Mouse (Mus musculus) ES-E14 (cell line): Measurements from ENCODE around the gene Atp5mpl. TPM values are rescaled to one million over a fixed set of nuclear protein-coding genes. Genes with fewer than 3 reads are reported as not detected.

ENCODE experiments used
- DNase-seq: peaks from one replicate; pipeline ENCODE4 v3.0.0-alpha.2; 2013; ENCODE audit warnings: low read depth, low spot score
- H3K27ac ChIP-seq: 2 replicates; pipeline ENCODE4 v1.5.1; 2012; ENCODE audit warnings: low read depth, mild to moderate bottlenecking, low read length, moderate library complexity, mixed read lengths; ENCODE audit not compliant: poor library complexity, insufficient read depth, severe bottlenecking
- H3K36me3 ChIP-seq: 2 replicates; pipeline ENCODE4 v1.6.1; 2012; ENCODE audit warnings: mild to moderate bottlenecking, low read length, moderate library complexity, mixed read lengths; ENCODE audit not compliant: control insufficient read depth, poor library complexity, insufficient read depth, severe bottlenecking
- H3K4me1 ChIP-seq, 2 experiments: fragments of 150-350 bp in 1 of 2; sonication (generic) in 1 of 2; 2 replicates each; pipeline ENCODE4 v1.6.1; 2012; ENCODE audit warnings: low read length in 2 of 2, mild to moderate bottlenecking in 1 of 2, mixed read lengths in 1 of 2; ENCODE audit not compliant: control insufficient read depth in 2 of 2, insufficient read depth in 2 of 2, poor library complexity in 1 of 2
- H3K4me3 ChIP-seq, 2 experiments: fragments of 150-350 bp in 1 of 2; sonication (generic) in 1 of 2; 2 replicates each; pipeline ENCODE4 v1.5.1; 2012; ENCODE audit warnings: low read length in 2 of 2, low read depth in 1 of 2, mild to moderate bottlenecking in 1 of 2, mixed read lengths in 1 of 2; ENCODE audit not compliant: insufficient read depth in 1 of 2, poor library complexity in 1 of 2, severe bottlenecking in 1 of 2
- H3K9ac ChIP-seq: 2 replicates; pipeline ENCODE4 v1.6.1; 2012; ENCODE audit warnings: low read depth, mild to moderate bottlenecking, low read length, mixed read lengths; ENCODE audit not compliant: poor library complexity, insufficient read depth, severe bottlenecking
- H3K9me3 ChIP-seq: fragments of 150-350 bp; sonication (generic); 2 replicates; pipeline ENCODE4 v1.6.1; 2012; ENCODE audit warnings: low read depth, mild to moderate bottlenecking, low read length; ENCODE audit not compliant: control insufficient read depth, insufficient read depth
- CHD2 ChIP-seq: IDR thresholded peaks from 2 replicates; pipeline ENCODE4 v1.6.1; 2014; ENCODE audit warnings: mild to moderate bottlenecking, low read depth, low read length, inconsistent platforms
- HCFC1 ChIP-seq: IDR thresholded peaks from 2 replicates; pipeline ENCODE4 v1.6.1; 2012; ENCODE audit warnings: low read length, inconsistent platforms, borderline replicate concordance; ENCODE audit not compliant: insufficient read depth
- MAFK ChIP-seq: IDR thresholded peaks from 2 replicates; pipeline ENCODE4 v1.6.1; 2014; ENCODE audit warnings: mild to moderate bottlenecking, low read depth, low read length, inconsistent platforms; ENCODE audit not compliant: insufficient read depth
- ZC3H11A ChIP-seq: IDR thresholded peaks from 2 replicates; pipeline ENCODE4 v1.6.1; 2012; ENCODE audit warnings: low read depth, mild to moderate bottlenecking, inconsistent platforms, low read length, borderline replicate concordance
- ZNF384 ChIP-seq: IDR thresholded peaks from 2 replicates; pipeline ENCODE4 v1.6.1; 2012; ENCODE audit warnings: low read depth, low read length, inconsistent platforms
- in situ Hi-C, 2 experiments: fragments of 600-800 bp; cut with MboI; formaldehyde crosslinking; loops; one replicate each; pipeline ENCODE4 v1.15.1; 2025; ENCODE audit warnings: low sequenced_read_pairs in 2 of 2, inconsistent platforms in 1 of 2; ENCODE audit not compliant: unreplicated experiment in 2 of 2
- total RNA-seq: library from RNA; depleted of rRNA; stranded (reverse); fragments of 300-350 nt; gene quantifications from 2 replicates; pipeline ENCODE4 v1.2.3, GENCODE M21; 2012

Gene Atp5mpl
- total RNA-seq, 1 experiment: 297 TPM

DNA sequence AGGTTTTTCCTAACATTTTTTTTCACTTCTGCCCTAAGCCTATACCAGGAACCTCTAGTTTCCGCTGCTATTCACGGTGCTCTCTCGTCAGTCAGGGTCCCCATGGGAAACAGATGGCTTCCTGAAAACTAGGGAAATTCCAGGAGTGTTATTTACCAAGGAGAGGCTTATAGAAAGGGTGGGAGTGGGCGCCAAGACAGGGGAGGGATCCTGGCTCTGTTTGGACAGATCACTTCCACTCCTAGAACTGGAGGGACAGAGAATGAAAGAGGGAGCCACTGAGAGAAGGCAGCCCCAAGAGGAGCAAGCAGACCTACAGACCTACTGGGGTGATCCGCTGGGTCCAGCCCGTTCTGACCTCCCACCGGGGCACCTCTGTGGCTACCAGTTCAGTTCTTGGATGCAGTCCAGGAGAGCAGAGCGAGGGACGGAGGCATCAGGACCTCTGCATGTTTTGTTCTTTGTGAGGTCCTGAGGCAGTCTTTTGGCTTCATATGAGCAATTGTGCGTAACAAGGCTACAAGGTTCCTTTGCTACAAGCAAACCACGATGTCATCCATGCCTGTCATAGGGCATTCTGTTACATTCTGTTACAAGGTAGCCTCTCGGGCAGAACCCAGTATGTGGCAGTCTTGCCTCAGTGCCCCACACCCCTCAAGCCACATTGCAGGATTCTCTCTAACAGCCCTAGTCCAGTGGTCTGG, 50.1 kb downstream of the Atp5mpl start:
- H3K9ac ChIP-seq: no peak overlapping the region
- no peak overlapping the region for H3K27ac ChIP-seq
- no peaks in the 10 kb centered on the region; a peak in 1 of 4 replicates for H3K4me1 ChIP-seq
- H3K9me3 ChIP-seq: no peaks in the 10 kb centered on the region
- TF ChIP-seq HCFC1 (no peak), CHD2 (no peak), ZC3H11A (no peak), MAFK (no peak), ZNF384 (no peak)
- in situ Hi-C loops: no loop called here
- no peak for DNase-seq
- H3K4me3 ChIP-seq: no peak overlapping the region
- no peaks in the 10 kb centered on the region for H3K36me3 ChIP-seq

DNA sequence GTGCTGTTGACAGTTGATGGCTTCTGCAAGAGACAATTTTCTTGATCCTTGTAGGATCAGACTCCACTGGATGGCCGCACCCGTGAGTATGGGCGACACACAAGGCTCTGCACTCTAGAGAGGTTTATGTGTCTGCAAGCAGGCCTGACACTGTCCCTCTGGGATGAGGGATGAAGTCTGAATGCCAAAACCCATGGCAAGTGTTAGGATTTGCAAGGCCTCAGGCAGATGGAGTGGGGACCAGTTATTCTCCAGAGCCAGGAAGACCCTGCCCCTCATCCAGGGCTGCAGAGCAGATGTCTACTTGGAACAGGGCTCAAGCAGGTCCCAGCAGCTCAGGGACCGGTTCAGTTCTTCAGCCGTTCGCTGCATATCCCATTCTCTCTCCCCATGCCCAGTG, 51.0 kb downstream of the Atp5mpl start:
- no peak for TF ChIP-seq CHD2
- TF ChIP-seq MAFK: no peak
- TF ChIP-seq HCFC1: no peak
- TF ChIP-seq ZC3H11A: no peak
- TF ChIP-seq ZNF384: no peak
- Histone ChIP-seq H3K9me3 (no peaks in the 10 kb centered on the region), H3K4me3 (no peak overlapping the region), H3K4me1 (no peaks in the 10 kb centered on the region; a peak in 1 of 4 replicates), H3K9ac (no peak overlapping the region), H3K27ac (no peak overlapping the region), H3K36me3 (no peaks in the 10 kb centered on the region)
- DNase-seq: no peak
- in situ Hi-C loops: no loop called here

DNA sequence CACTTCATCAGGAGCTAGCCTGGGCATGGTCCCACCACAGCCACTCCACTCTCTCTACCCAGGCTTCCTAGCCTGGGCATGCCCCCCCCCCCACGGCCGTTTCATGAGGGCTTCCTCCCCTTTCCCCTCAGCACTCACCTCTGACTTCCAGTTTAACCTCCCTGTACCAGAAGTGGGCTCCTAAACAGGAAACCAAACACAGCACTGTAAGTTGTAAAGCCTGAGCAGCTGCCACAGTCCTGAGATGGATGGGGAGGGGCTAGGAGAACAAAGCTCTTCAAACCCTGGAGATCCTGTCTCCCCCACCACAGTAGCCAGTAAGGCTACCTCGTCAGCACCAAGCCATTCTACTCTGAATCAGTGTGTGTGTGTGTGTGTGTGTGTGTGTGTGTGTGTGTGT, 52.7 kb downstream of the Atp5mpl start:
- Histone ChIP-seq H3K27ac (no peak overlapping the region), H3K36me3 (no peaks in the 10 kb centered on the region), H3K4me1 (no peaks in the 10 kb centered on the region; a peak in 1 of 4 replicates), H3K9me3 (no peaks in the 10 kb centered on the region), H3K9ac (no peak overlapping the region), H3K4me3 (no peak overlapping the region)
- DNase-seq: no peak
- in situ Hi-C loops: no loop called here
- TF ChIP-seq ZC3H11A (no peak), HCFC1 (no peak), CHD2 (no peak), MAFK (no peak), ZNF384 (no peak)

- in situ Hi-C loops: no loop called here
- TF ChIP-seq ZNF384: no peak
- no peak for TF ChIP-seq MAFK
- TF ChIP-seq ZC3H11A: no peak
- no peak for TF ChIP-seq CHD2
- TF ChIP-seq HCFC1: no peak
- DNase-seq: no peak
- Histone ChIP-seq H3K4me3 (no peak overlapping the region), H3K4me1 (no peaks in the 10 kb centered on the region; a peak in 1 of 4 replicates), H3K9ac (no peak overlapping the region), H3K36me3 (no peaks in the 10 kb centered on the region), H3K9me3 (no peaks in the 10 kb centered on the region), H3K27ac (no peak overlapping the region; the same call in 1 of the 2 replicates)
These were observed 54.0 kb downstream of the Atp5mpl start for GRCm38 (mm10) chr12:111912802-111913201.
